Mouse (Mus musculus) stomach, embryonic 14.5 days (tissue): ENCODE data around the gene Bcas2. TPM values are rescaled to one million over a fixed set of nuclear protein-coding genes. Genes with fewer than 3 reads are reported as not detected.

Experiments
- polyA plus RNA-seq: library from polyadenylated mRNA; unstranded; fragments of >200 nt; fragmentation: Nextera tagmentation; extraction: Ambion mirVana; gene quantifications from 2 replicates; pipeline ENCODE4 v1.2.1, GENCODE M21; 2014

The Bcas2 gene
- polyA plus RNA-seq, 1 experiment from 2014 or later: 189 TPM

Other genes with a start within 250 kb of the Bcas2 start
- not detected in 2 replicates for gene Sycp1, start 235.6 kb upstream of the Bcas2 start, polyA plus RNA-seq
- gene Nr1h5, start 207.5 kb upstream of the Bcas2 start, polyA plus RNA-seq: 0.08 TPM in 1 of 2 replicates, not detected in the other
- gene Sike1, start 175.9 kb upstream of the Bcas2 start, polyA plus RNA-seq: 58.8 and 61.9 TPM in 2 replicates
- 455 and 466 TPM in 2 replicates for gene Csde1, start 151.2 kb upstream of the Bcas2 start, polyA plus RNA-seq
- 109 and 116 TPM in 2 replicates for gene Nras, start 113.4 kb upstream of the Bcas2 start, polyA plus RNA-seq
- gene Ampd1, start 97.6 kb upstream of the Bcas2 start, polyA plus RNA-seq: not detected in 2 replicates
- gene Dennd2c, start 69.1 kb upstream of the Bcas2 start, polyA plus RNA-seq: 6.2 and 8.2 TPM in 2 replicates
- gene Trim33, start 107.6 kb downstream of the Bcas2 start, polyA plus RNA-seq: 30.4 and 36.4 TPM in 2 replicates